In the genomic region with DNA sequence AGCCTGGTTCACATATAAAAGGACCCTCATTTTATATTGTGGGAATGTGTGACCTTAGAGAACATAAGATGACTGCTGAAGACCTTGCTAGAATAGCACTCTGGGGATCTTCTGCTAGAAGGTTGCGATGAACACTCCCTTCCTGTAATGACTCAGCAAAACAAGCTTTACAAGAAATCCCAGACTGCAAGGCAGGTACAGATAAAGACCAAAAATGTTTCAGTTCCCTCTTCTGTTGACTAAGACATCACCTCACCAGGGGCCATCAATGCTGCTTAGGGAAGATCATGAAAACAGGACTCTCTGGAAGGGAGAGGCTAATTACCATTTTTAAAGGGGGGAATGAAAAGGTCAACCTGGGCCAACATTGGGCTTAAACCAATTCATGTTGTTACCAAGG, we compare ENCODE assay signal across 16 mouse cellular contexts.
"Had no signal": no experiment of that assay in that cellular context is flagged by ENCODE, and none has a peak within 500 bp of the region (broad histone marks: within the 10 kb centered on the region; RNA-seq: fewer than 3 reads in every experiment).

No protein-coding gene starts in this region.

- H3K36me3 ChIP-seq: lung, embryonic 15.5 days; midbrain, embryonic 13.5 days; midbrain, embryonic 15.5 days; neural tube, embryonic 12.5 days; stomach, embryonic 15.5 days had no signal

- ATAC-seq: lung, postnatal 0 days; midbrain, embryonic 13.5 days; midbrain, embryonic 15.5 days had no signal

- H3K4me2 ChIP-seq: lung, embryonic 15.5 days; midbrain, embryonic 11.5 days; midbrain, embryonic 13.5 days; midbrain, embryonic 15.5 days; neural tube, embryonic 12.5 days; stomach, embryonic 15.5 days had no signal

- H3K9ac ChIP-seq: lung, embryonic 15.5 days; midbrain, embryonic 13.5 days; midbrain, embryonic 15.5 days; neural tube, embryonic 12.5 days; stomach, embryonic 15.5 days had no signal

- H3K27ac ChIP-seq: lung, embryonic 15.5 days; macrophage; midbrain, embryonic 13.5 days; midbrain, embryonic 15.5 days; neural tube, embryonic 12.5 days; stomach, embryonic 15.5 days; stomach, postnatal 0 days had no signal

- H3K4me3 ChIP-seq: lung, embryonic 15.5 days; megakaryocyte, embryonic 14.5 days; midbrain, embryonic 13.5 days; midbrain, embryonic 15.5 days; neural tube, embryonic 12.5 days; stomach, embryonic 15.5 days had no signal

- H3K4me1 ChIP-seq: lung, embryonic 15.5 days; megakaryocyte, embryonic 14.5 days; midbrain, embryonic 13.5 days; midbrain, embryonic 15.5 days; neural tube, embryonic 12.5 days; stomach, embryonic 15.5 days had no signal

- H3K27me3 ChIP-seq: lung, embryonic 15.5 days; megakaryocyte, embryonic 14.5 days; midbrain, embryonic 13.5 days; midbrain, embryonic 15.5 days; neural tube, embryonic 12.5 days; stomach, embryonic 15.5 days had no signal

- DNase-seq: lung, postnatal 14 days; lung, postnatal 36 days; right cerebral cortex, postnatal 14 days; thymus, adult 2 months; thymus, postnatal 25 days; thymus, postnatal 4 days had no signal

- H3K9me3 ChIP-seq: lung, embryonic 15.5 days; megakaryocyte, embryonic 14.5 days; midbrain, embryonic 13.5 days; midbrain, embryonic 15.5 days; neural tube, embryonic 12.5 days; stomach, embryonic 15.5 days had no signal
